Mouse (Mus musculus): Measurements from ENCODE around the gene Chmp2b. TPM values are rescaled to one million over a fixed set of nuclear protein-coding genes. Genes with fewer than 3 reads are reported as not detected.
A peak's percentile ranks its signal among the peaks of the same experiment; 100 is the strongest.

The Chmp2b gene
- polyA plus RNA-seq, 1 experiment = 45.0 TPM

DNA sequence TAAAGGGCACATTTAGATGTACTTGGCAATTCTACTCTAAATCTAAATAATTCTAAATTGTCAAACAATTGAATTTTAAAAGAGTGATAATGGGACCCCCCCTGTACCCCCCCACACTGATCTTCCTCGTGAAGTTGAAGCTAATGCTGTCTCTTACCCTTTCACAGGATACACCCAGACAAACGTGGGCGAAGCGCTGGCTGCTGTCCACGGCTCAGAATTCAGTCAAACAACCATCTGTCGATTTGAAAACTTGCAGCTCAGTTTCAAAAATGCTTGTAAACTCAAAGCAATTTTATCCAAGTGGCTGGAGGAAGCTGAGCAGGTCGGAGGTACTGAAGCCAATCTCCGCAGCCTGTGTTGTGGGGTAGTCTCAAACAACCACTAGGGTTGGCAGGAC lies 30.9 kb downstream of the Chmp2b start:
- Histone ChIP-seq H3K27ac (ENCODE audit: insufficient read depth, low read length) (no peak overlapping the region), H3K4me3 (ENCODE audit: insufficient read depth, low read length) (no peak overlapping the region), H3K4me1 (ENCODE audit: control insufficient read depth, insufficient read depth, low read length) (no peaks in the 10 kb centered on the region)
- TF ChIP-seq CTCF (IDR thresholded peaks at IDR 0.05; ENCODE audit: extremely low read depth, insufficient read depth, low read length) (no peak), POLR2A (IDR thresholded peaks at IDR 0.05; ENCODE audit: extremely low read depth, insufficient read depth, low read length) (no peak)

DNA sequence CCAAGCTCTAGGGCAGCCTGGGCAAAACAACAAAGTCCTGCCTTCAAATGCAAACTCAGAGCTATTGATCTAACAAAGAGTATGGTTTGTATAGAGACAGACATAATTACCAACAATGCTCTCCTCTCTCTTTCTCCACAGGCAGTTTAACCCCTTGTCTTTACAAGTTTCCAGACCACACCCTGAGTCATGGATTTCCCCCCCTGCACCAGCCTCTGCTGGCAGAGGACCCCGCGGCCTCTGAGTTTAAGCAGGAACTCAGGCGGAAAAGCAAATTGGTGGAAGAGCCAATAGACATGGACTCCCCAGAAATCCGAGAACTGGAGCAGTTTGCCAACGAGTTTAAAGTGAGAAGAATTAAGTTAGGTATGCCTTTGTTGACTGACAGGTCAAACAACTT lies 32.9 kb downstream of the Chmp2b start:
- Histone ChIP-seq H3K4me1 (ENCODE audit: control insufficient read depth, insufficient read depth, low read length) (no peaks in the 10 kb centered on the region), H3K27ac (ENCODE audit: insufficient read depth, low read length) (no peak overlapping the region), H3K4me3 (ENCODE audit: insufficient read depth, low read length) (no peak overlapping the region)
- TF ChIP-seq POLR2A (IDR thresholded peaks at IDR 0.05; ENCODE audit: extremely low read depth, insufficient read depth, low read length) (no peak), CTCF (IDR thresholded peaks at IDR 0.05; ENCODE audit: extremely low read depth, insufficient read depth, low read length) (no peak)

DNA sequence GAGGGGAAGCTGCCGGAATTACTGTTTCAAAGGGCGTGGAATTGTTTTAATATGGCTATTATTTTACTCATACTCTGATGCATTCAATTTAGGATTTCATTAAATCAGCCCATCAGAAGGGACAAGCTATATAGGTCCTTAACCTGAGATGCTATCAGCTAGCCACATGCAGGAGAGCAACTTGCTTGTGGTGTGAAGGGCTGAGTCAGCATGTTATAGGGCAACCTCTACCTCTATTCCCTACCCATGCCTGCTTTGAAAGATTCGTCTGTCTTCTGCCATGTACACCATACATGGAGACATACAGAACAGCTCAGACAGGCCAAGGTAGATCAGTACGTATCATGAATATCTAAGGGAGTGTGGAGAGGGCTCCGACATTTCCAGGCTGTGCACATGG lies 35.8 kb downstream of the Chmp2b start:
- Histone ChIP-seq H3K4me1 (ENCODE audit: control insufficient read depth, insufficient read depth, low read length) (no peaks in the 10 kb centered on the region), H3K4me3 (ENCODE audit: insufficient read depth, low read length) (no peak overlapping the region), H3K27ac (ENCODE audit: insufficient read depth, low read length) (no peak overlapping the region)
- no peak for TF ChIP-seq POLR2A (IDR thresholded peaks at IDR 0.05; ENCODE audit: extremely low read depth, insufficient read depth, low read length)
- no peak for TF ChIP-seq CTCF (IDR thresholded peaks at IDR 0.05; ENCODE audit: extremely low read depth, insufficient read depth, low read length)

DNA sequence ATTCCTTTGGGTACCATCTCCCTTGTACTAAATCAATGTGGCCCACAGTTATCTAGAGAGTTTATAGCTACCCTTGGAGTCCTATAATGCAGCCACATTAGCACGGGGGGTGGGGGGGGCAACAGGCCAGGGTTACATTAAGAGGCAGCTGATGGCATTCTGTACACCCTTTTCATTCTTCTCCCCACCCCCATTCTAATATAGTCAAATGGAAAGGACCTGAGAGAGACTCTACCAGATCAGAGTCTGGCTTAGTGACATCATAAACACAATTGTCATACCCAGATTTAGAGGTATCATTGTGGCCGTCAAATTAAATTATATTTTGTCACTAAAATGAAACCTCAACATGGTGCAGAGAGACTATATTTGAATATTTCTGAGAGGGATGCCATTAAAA lies 36.5 kb downstream of the Chmp2b start:
- no peak for TF ChIP-seq CTCF (IDR thresholded peaks at IDR 0.05; ENCODE audit: extremely low read depth, insufficient read depth, low read length)
- TF ChIP-seq POLR2A (IDR thresholded peaks at IDR 0.05; ENCODE audit: extremely low read depth, insufficient read depth, low read length) = no peak
- no peaks in the 10 kb centered on the region for H3K4me1 ChIP-seq (ENCODE audit: control insufficient read depth, insufficient read depth, low read length)
- no peak overlapping the region for H3K4me3 ChIP-seq (ENCODE audit: insufficient read depth, low read length)
- no peak overlapping the region for H3K27ac ChIP-seq (ENCODE audit: insufficient read depth, low read length)

DNA sequence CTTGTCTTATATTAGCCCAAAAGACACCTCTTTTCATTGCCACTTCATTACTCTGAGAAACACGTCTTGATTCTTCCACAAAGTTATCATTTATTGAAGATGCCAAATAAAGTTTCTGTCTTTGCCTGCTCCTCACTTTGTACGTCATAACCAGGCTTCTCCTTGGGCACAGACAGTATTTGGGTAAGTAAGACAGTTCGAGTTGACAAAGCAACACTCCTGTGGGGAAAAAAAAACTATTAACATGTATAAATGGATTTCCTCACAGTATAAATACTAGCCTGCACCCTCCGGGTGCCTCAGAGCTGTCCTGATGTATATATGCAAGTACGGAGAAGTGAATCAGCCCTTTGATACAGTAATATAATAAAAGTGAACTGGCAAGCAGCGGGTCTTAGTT lies 42.3 kb downstream of the Chmp2b start, which contains the start of gene Pou1f1:
Gene Pou1f1 (plus strand): TSS at position 301 of the 400 bp plus-strand sequence.
- TF ChIP-seq POLR2A (IDR thresholded peaks at IDR 0.05; ENCODE audit: extremely low read depth, insufficient read depth, low read length) = no peak
- no peak for TF ChIP-seq CTCF (IDR thresholded peaks at IDR 0.05; ENCODE audit: extremely low read depth, insufficient read depth, low read length)
- no peak within 1 kb of the TSS for H3K4me3 ChIP-seq (ENCODE audit: insufficient read depth, low read length)
- H3K4me1 ChIP-seq (ENCODE audit: control insufficient read depth, insufficient read depth, low read length) = no peaks in the 10 kb centered on the region
- no peak within 1 kb of the TSS for H3K27ac ChIP-seq (ENCODE audit: insufficient read depth, low read length)

DNA sequence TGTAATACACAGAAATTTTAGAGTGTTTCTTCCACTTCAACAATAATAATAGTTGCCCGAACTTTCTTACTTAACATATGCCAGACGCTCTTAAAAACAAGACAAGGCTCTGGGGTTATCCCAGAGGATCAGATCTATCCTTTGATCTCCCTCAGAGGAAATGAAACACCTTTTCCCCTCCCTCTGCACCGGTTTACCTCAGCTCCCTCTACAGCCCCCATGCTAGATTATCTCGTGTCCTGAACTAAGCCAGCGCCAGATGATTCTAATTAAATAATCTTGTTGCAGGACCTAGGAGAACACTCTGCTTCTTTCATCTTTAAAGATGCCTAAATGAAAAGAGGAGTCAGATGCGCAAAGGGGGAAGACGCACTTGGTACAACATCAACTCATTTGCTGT lies 48.3 kb downstream of the Chmp2b start:
- no peaks in the 10 kb centered on the region for H3K4me1 ChIP-seq (ENCODE audit: control insufficient read depth, insufficient read depth, low read length)
- no peak for TF ChIP-seq CTCF (IDR thresholded peaks at IDR 0.05; ENCODE audit: extremely low read depth, insufficient read depth, low read length)
- H3K4me3 ChIP-seq (ENCODE audit: insufficient read depth, low read length) = no peak overlapping the region
- no peak overlapping the region for H3K27ac ChIP-seq (ENCODE audit: insufficient read depth, low read length)

DNA sequence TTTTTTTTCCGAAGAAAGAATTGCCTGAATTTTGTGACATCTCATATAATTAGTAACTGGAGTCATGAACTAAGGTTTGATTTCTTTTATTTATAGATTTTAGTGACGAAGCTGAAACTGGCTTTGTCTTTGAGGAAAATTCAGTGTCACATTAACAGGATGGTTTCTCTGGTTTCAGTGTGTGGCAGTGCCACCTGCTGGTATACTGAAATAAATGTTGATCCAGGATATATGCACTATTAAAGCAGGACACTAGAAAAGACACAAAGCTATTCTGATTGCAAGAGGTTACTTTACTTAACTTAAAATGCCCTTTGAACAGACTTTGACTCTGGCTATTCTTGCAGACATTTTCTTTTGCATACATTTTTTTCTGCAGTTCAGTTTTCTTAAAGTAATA lies 65.5 kb downstream of the Chmp2b start:
- no peak overlapping the region for H3K4me3 ChIP-seq (ENCODE audit: insufficient read depth, low read length)
- TF ChIP-seq POLR2A (IDR thresholded peaks at IDR 0.05; ENCODE audit: extremely low read depth, insufficient read depth, low read length) (no peak), CTCF (IDR thresholded peaks at IDR 0.05; ENCODE audit: extremely low read depth, insufficient read depth, low read length) (peak; percentile 45)

DNA sequence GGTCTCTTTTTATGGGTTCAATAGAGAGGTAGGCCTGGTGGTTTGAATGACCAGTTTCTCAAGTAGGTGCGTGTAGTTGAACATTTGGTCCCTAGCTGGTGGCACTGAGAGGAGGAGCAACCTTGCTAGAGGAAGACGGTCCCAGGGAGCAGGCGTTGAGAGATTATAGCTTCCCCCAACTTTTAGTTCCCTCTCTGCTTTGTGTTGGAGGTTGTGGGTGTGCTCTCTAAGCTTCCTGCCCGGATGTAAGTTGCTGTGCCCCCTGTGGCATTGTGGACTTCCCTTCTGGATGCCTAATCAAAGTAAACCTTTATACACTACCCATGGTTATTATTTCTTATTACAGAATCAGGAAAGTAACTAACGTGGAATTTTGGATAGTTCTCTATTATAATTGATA lies 66.5 kb downstream of the Chmp2b start:
- Histone ChIP-seq H3K4me1 (ENCODE audit: control insufficient read depth, insufficient read depth, low read length) (no peaks in the 10 kb centered on the region), H3K27ac (ENCODE audit: insufficient read depth, low read length) (no peak overlapping the region), H3K4me3 (ENCODE audit: insufficient read depth, low read length) (no peak overlapping the region)
- TF ChIP-seq POLR2A (IDR thresholded peaks at IDR 0.05; ENCODE audit: extremely low read depth, insufficient read depth, low read length) (no peak), CTCF (IDR thresholded peaks at IDR 0.05; ENCODE audit: extremely low read depth, insufficient read depth, low read length) (no peak)

More for the DNA sequence above, 65.5 kb downstream of the Chmp2b start:
- H3K27ac ChIP-seq (ENCODE audit: insufficient read depth, low read length) = no peak overlapping the region
- no peaks in the 10 kb centered on the region for H3K4me1 ChIP-seq (ENCODE audit: control insufficient read depth, insufficient read depth, low read length)

Other genes starting within 250 kb of the Chmp2b start
- gene Pou1f1, start 42.2 kb downstream of the Chmp2b start, polyA plus RNA-seq (2012; rRNA removed) = not detected in 2 replicates